Mouse (Mus musculus): ENCODE results near the gene Psap. TPM values are rescaled to one million over a fixed set of nuclear protein-coding genes. Genes with fewer than 3 reads are reported as not detected.

The Psap gene
- total and polyA plus RNA-seq, 2 experiments from 2014 or later, result 272 to 811 TPM

DNA sequence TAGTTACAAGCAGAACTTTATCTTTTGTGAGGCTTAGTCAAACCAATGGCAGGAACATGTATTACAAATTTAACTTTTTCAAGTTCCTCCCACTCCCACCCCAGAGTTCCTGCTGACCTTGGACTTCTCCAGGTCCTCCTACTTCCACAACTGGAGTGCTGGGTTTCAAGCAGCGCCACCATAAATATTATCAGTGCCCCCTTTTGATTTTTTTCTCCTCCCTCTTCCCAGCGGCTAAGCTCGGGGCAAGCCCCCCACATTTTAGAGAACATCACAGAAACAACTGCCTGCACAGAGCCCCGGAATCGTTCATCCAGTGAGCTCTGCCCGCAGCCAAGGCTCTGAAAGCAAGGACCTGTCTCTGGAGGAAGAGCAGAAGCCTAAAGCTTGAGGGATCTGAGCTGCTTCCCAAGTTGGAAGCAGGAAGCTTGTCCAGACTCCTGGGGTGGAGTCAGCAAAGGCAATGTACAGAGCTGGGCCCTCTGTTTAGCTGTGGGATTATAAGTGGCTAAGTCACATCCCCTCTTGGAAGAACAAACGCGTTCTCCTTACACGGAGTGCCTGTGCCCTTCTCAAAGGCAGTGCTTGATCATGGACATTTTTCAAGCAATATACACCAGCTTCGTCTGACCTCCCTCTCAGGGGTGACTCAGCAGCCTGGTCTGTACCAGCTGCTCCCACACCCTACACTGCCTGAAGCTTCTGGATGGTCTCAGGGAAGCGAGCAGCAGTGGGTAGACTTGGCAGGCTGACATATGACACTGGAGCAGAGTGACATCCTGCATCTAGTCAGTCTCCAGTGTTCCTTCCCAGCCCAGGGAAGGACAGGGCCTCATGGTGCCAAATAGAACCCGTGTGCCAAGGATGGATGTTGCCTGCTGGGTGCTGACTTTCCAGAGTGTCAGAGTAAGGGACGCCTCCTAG lies 8.0 kb upstream of the Psap start:
- H3K27me3 ChIP-seq (ENCODE audit: insufficient read depth, low read length), result no peaks in the 10 kb centered on the region
- no peak for ATAC-seq (ENCODE audit: low FRiP score)
- no peak overlapping the region for H3K27ac ChIP-seq (ENCODE audit: low read depth, low read length)
- H3K4me1 ChIP-seq (ENCODE audit: insufficient read depth, low read length), result no peaks in the 10 kb centered on the region
- H3K36me3 ChIP-seq (ENCODE audit: insufficient read depth, low read length), result no peaks in the 10 kb centered on the region
- H3K4me3 ChIP-seq (ENCODE audit: low read depth, low read length), result no peak overlapping the region
- WGBS, result 72% methylated on average over 13 of the region's 13 CpGs
- no peak overlapping the region for H3K4me2 ChIP-seq (ENCODE audit: low read depth, low read length, poor library complexity, severe bottlenecking)
- DNase-seq (ENCODE audit: low spot score), result no peak
- no peaks in the 10 kb centered on the region for H3K9me3 ChIP-seq (ENCODE audit: low read length)
- TF ChIP-seq CTCF (IDR thresholded peaks at IDR 0.05), result no peak
- no peak overlapping the region for H3K9ac ChIP-seq (replicated peaks; ENCODE audit: low read length, poor library complexity, severe bottlenecking)

DNA sequence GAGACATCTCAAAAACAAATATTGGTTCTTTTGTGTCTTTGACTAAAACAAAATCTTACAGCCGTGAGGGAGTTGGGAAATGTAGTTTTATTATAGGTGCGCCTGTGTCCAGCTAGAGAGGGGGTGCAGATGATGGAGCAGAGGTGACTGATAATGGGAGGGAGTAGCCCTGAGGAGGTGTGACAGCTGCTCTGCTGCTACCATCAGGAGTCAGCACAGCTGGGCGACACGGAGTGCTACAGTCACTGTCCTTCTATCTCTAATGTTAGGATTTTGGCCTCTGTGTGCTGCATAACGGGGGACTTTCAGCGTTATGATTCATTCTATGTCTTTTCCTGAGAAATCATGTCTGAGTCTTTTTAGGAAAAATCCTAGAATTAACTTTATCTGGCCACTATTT lies 6.4 kb upstream of the Psap start:
- Histone ChIP-seq H3K27ac (ENCODE audit: low read depth, low read length) (no peak overlapping the region), H3K9ac (replicated peaks; ENCODE audit: low read length, poor library complexity, severe bottlenecking) (no peak overlapping the region), H3K9me3 (ENCODE audit: low read length) (no peaks in the 10 kb centered on the region), H3K4me1 (ENCODE audit: insufficient read depth, low read length) (no peaks in the 10 kb centered on the region), H3K4me2 (ENCODE audit: low read depth, low read length, poor library complexity, severe bottlenecking) (no peak overlapping the region), H3K27me3 (ENCODE audit: insufficient read depth, low read length) (no peaks in the 10 kb centered on the region), H3K4me3 (ENCODE audit: low read depth, low read length) (no peak overlapping the region), H3K36me3 (ENCODE audit: insufficient read depth, low read length) (no peaks in the 10 kb centered on the region)
- DNase-seq (ENCODE audit: low spot score) (no peak), ATAC-seq (ENCODE audit: low FRiP score) (no peak)
- 84% methylated on average over 6 of the region's 6 CpGs for WGBS
- TF ChIP-seq CTCF (IDR thresholded peaks at IDR 0.05), result no peak

DNA sequence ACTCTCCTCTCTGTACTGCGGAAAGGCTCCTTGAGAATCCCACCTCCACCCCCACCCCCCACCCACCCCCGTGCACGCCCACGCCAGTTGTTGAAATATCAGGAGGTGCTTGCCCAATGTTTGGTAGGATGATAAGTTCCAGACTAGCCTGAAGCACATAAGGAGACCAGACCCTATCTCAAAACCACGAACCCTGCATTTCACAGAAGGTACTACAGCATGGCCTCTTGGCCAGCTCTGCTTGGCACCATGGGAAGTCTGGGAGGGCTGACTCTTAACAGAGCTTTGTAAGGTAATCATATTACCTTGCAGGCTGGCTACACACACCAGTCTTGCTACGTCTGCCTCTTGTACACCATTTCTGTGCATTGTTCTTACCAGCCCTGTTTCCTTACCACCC lies 5.2 kb upstream of the Psap start:
- H3K9ac ChIP-seq (replicated peaks; ENCODE audit: low read length, poor library complexity, severe bottlenecking), result no peak overlapping the region
- no peak overlapping the region for H3K4me3 ChIP-seq (ENCODE audit: low read depth, low read length)
- 66% methylated on average over 6 of the region's 6 CpGs for WGBS
- DNase-seq (ENCODE audit: low spot score), result no peak
- H3K27me3 ChIP-seq (ENCODE audit: insufficient read depth, low read length), result no peaks in the 10 kb centered on the region
- no peaks in the 10 kb centered on the region for H3K4me1 ChIP-seq (ENCODE audit: insufficient read depth, low read length)
- no peak for ATAC-seq (ENCODE audit: low FRiP score)
- H3K27ac ChIP-seq (ENCODE audit: low read depth, low read length), result no peak overlapping the region
- H3K9me3 ChIP-seq (ENCODE audit: low read length), result no peaks in the 10 kb centered on the region
- no peak overlapping the region for H3K4me2 ChIP-seq (ENCODE audit: low read depth, low read length, poor library complexity, severe bottlenecking)
- no peak for TF ChIP-seq CTCF (IDR thresholded peaks at IDR 0.05)
- H3K36me3 ChIP-seq (ENCODE audit: insufficient read depth, low read length), result no peaks in the 10 kb centered on the region

DNA sequence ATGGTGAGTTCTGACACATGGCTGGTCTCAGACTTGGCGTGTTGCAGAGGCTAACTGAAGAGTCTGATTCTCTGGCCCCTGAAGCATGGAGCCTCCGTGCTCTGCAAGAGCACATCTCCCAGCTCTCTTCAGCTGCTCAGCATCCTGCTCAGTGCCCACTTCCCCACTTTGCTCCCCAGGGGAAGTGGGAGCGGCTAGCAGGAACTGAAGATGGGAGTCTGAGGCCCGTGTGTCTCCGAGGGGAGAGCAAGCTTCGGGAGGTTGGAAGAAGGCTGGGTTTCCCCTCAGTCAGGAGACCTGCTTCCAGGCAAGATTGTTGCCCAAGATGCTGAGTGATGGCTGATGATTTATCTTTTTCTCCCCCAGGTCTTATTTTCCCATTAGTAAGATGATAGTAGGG lies 4.0 kb upstream of the Psap start:
- Histone ChIP-seq H3K9me3 (ENCODE audit: low read length) (no peaks in the 10 kb centered on the region), H3K9ac (replicated peaks; ENCODE audit: low read length, poor library complexity, severe bottlenecking) (no peak overlapping the region)
- 83% methylated on average over 6 of the region's 6 CpGs for WGBS

DNA sequence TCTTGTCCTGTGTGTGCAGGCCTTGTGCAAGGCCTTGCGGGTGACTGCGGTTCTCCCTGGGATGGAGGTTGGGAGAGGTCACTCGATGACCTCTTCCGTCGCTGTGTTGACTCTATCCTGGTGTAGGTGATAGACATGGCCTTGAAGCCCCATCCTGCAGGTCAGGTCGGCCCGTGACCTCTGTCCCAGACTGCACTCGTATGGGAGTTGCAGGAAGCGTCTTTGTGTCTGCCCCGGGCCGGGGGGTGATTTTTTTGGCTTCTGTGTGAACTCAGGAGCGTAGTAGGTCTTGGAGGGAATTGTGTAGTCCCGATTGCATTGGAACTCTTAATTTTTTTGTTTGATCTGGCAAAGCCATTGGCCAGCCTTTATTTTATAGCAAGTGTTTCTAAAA lies 576 bp downstream of the Psap start:
- Histone ChIP-seq H3K4me3 (ENCODE audit: low read depth, low read length) (peak overlapping the region; percentile 61), H3K27me3 (ENCODE audit: insufficient read depth, low read length) (no peaks in the 10 kb centered on the region), H3K9me3 (ENCODE audit: low read length) (no peaks in the 10 kb centered on the region), H3K4me1 (ENCODE audit: insufficient read depth, low read length) (peaks cover 30% of the 10 kb centered on the region), H3K4me2 (ENCODE audit: low read depth, low read length, poor library complexity, severe bottlenecking) (peak overlapping the region; percentile 75), H3K9ac (replicated peaks; ENCODE audit: low read length, poor library complexity, severe bottlenecking) (peak overlapping the region; percentile 86), H3K36me3 (ENCODE audit: insufficient read depth, low read length) (no peaks in the 10 kb centered on the region), H3K27ac (ENCODE audit: low read depth, low read length) (peak overlapping the region; percentile 90)
- 6% methylated on average over 13 of the region's 13 CpGs for WGBS
- no peak for TF ChIP-seq CTCF (IDR thresholded peaks at IDR 0.05)
- no peak for ATAC-seq (ENCODE audit: low FRiP score)
- DNase-seq (ENCODE audit: low spot score), result no peak

More for the DNA sequence above, 4.0 kb upstream of the Psap start:
- DNase-seq (ENCODE audit: low spot score) (no peak), ATAC-seq (ENCODE audit: low FRiP score) (no peak)
- no peak for TF ChIP-seq CTCF (IDR thresholded peaks at IDR 0.05)
- Histone ChIP-seq H3K4me1 (ENCODE audit: insufficient read depth, low read length) (no peaks in the 10 kb centered on the region), H3K27ac (ENCODE audit: low read depth, low read length) (no peak overlapping the region), H3K4me3 (ENCODE audit: low read depth, low read length) (no peak overlapping the region), H3K36me3 (ENCODE audit: insufficient read depth, low read length) (no peaks in the 10 kb centered on the region), H3K4me2 (ENCODE audit: low read depth, low read length, poor library complexity, severe bottlenecking) (no peak overlapping the region), H3K27me3 (ENCODE audit: insufficient read depth, low read length) (no peaks in the 10 kb centered on the region)

DNA sequence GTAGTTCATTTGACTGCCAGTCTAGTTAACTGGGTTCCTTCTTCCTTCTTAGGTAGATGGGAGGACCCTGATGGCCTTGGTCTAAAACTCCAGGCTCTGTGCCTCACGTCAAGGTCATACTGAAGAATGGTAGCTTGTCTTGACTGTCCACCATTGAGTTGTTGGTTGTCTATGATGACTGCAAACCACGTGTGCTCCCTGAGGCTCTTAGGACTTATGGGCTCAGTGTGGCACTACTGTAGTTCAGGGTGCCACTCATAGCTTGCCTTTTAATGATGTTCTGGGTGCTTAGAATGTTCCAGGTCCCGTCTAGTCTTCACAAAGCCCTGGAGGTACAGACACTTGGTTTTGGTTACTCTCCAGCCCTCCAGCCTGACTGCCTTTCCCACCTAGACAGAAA lies 1.4 kb downstream of the Psap start:
- H3K36me3 ChIP-seq (ENCODE audit: insufficient read depth, low read length), result no peaks in the 10 kb centered on the region
- TF ChIP-seq CTCF (IDR thresholded peaks at IDR 0.05), result no peak
- peak overlapping the region; percentile 61 for H3K4me3 ChIP-seq (ENCODE audit: low read depth, low read length)
- WGBS, result 80% methylated on average over 3 of the region's 3 CpGs
- no peak for DNase-seq (ENCODE audit: low spot score)
- ATAC-seq (ENCODE audit: low FRiP score), result no peak
- 0 out of 2 replicates have a peak overlapping the region, but pooled peaks have one; percentile 29 for H3K9ac ChIP-seq (replicated peaks; ENCODE audit: low read length, poor library complexity, severe bottlenecking)
- peak overlapping the region; percentile 75 for H3K4me2 ChIP-seq (ENCODE audit: low read depth, low read length, poor library complexity, severe bottlenecking)
- no peaks in the 10 kb centered on the region for H3K9me3 ChIP-seq (ENCODE audit: low read length)
- H3K4me1 ChIP-seq (ENCODE audit: insufficient read depth, low read length), result peaks cover 34% of the 10 kb centered on the region
- H3K27ac ChIP-seq (ENCODE audit: low read depth, low read length), result no peak overlapping the region
- H3K27me3 ChIP-seq (ENCODE audit: insufficient read depth, low read length), result no peaks in the 10 kb centered on the region
